Mouse (Mus musculus) ES-Bruce4 (cell line): ENCODE data around the gene Luc7l. TPM values are rescaled to one million over a fixed set of nuclear protein-coding genes. Genes with fewer than 3 reads are reported as not detected.

Source experiments
- H3K27ac ChIP-seq: 2 replicates; pipeline ENCODE4 v1.5.1; 2012; ENCODE audit warnings: low read length, inconsistent platforms; ENCODE audit not compliant: insufficient read depth
- H3K27me3 ChIP-seq: 2 replicates; pipeline ENCODE4 v1.6.1; 2012; ENCODE audit warnings: mild to moderate bottlenecking, low read length, inconsistent platforms; ENCODE audit not compliant: control insufficient read depth, poor library complexity, insufficient read depth, severe bottlenecking
- H3K36me3 ChIP-seq: 2 replicates; pipeline ENCODE4 v1.6.1; 2012; ENCODE audit warnings: inconsistent platforms, mild to moderate bottlenecking, low read length, moderate library complexity; ENCODE audit not compliant: control insufficient read depth, poor library complexity, insufficient read depth, severe bottlenecking
- H3K4me1 ChIP-seq: one replicate; pipeline ENCODE4 v1.8.1; 2011; ENCODE audit warnings: low read length; ENCODE audit not compliant: control insufficient read depth, insufficient read depth
- H3K4me3 ChIP-seq: 2 replicates; pipeline ENCODE4 v1.5.1; 2011; ENCODE audit warnings: low read depth, mild to moderate bottlenecking, low read length
- H3K9ac ChIP-seq: 2 replicates; pipeline ENCODE4 v1.6.1; 2012; ENCODE audit warnings: low read depth, mild to moderate bottlenecking, inconsistent platforms; ENCODE audit not compliant: poor library complexity, severe bottlenecking
- H3K9me3 ChIP-seq: replicated peaks from 2 replicates; pipeline ENCODE4 v1.6.1; 2012; ENCODE audit warnings: mild to moderate bottlenecking, low read length, inconsistent platforms; ENCODE audit not compliant: control insufficient read depth, poor library complexity, insufficient read depth, severe bottlenecking
- CTCF ChIP-seq: IDR thresholded peaks from one replicate; pipeline ENCODE4 v1.8.1; 2011; ENCODE audit warnings: low read depth, low read length
- EP300 ChIP-seq: IDR thresholded peaks from 2 replicates; pipeline ENCODE4 v1.6.1; 2011; ENCODE audit warnings: low read depth, low read length; ENCODE audit not compliant: insufficient read depth
- POLR2A ChIP-seq: IDR thresholded peaks from one replicate; pipeline ENCODE4 v1.8.1; 2011; ENCODE audit warnings: low read length; ENCODE audit not compliant: insufficient read depth
- polyA plus RNA-seq: library from polyadenylated mRNA; stranded (reverse); fragments of >200 nt; gene quantifications from 2 replicates; pipeline ENCODE4 v1.2.4, GENCODE M21; 2011; ENCODE audit warnings: low read depth; ENCODE audit not compliant: missing spikeins, insufficient read depth, insufficient read length

Gene Luc7l
- polyA plus RNA-seq, 1 experiment, result 105 TPM

GRCm38 (mm10) chr17:26244101-26244841 lies 8.4 kb upstream of the Luc7l start, which contains the start of gene Fam234a:
Gene Fam234a (minus strand): TSS chr17:26244242.
- Histone ChIP-seq H3K4me1 (no peaks in the 10 kb centered on the region), H3K36me3 (no peaks in the 10 kb centered on the region), H3K9me3 (no peaks in the 10 kb centered on the region), H3K9ac (peak within 1 kb of the TSS; percentile 69), H3K27me3 (no peaks in the 10 kb centered on the region), H3K27ac (peak within 1 kb of the TSS; percentile 17), H3K4me3 (peak within 1 kb of the TSS; percentile 92)
- TF ChIP-seq POLR2A, result peak; percentile 75
- TF ChIP-seq CTCF, result no peak
- TF ChIP-seq EP300, result peak; percentile 52; the same call in 1 of the 2 replicates

- no peaks in the 10 kb centered on the region for H3K9me3 ChIP-seq
- H3K4me1 ChIP-seq, result no peaks in the 10 kb centered on the region
- peak overlapping the region; percentile 96 for H3K9ac ChIP-seq
- H3K4me3 ChIP-seq, result peak overlapping the region; percentile 92
- no peaks in the 10 kb centered on the region for H3K27me3 ChIP-seq
- TF ChIP-seq CTCF, result no peak
- TF ChIP-seq EP300, result no peak
- no peak for TF ChIP-seq POLR2A
- peaks cover 23% of the 10 kb centered on the region for H3K36me3 ChIP-seq
- H3K27ac ChIP-seq, result peak overlapping the region; percentile 86
Observed at GRCm38 (mm10) chr17:26251886-26252538, 684 bp upstream of the Luc7l start.

GRCm38 (mm10) chr17:26253399-26253798 lies 703 bp downstream of the Luc7l start:
- no peaks in the 10 kb centered on the region for H3K4me1 ChIP-seq
- no peaks in the 10 kb centered on the region for H3K9me3 ChIP-seq
- no peaks in the 10 kb centered on the region for H3K27me3 ChIP-seq
- H3K36me3 ChIP-seq, result peaks cover 37% of the 10 kb centered on the region
- peak overlapping the region; percentile 92 for H3K4me3 ChIP-seq
- H3K27ac ChIP-seq, result peak overlapping the region; percentile 67; the same call in 1 of the 2 replicates
- H3K9ac ChIP-seq, result peak overlapping the region; percentile 96
- TF ChIP-seq CTCF, result no peak
- TF ChIP-seq EP300, result no peak
- no peak for TF ChIP-seq POLR2A

GRCm38 (mm10) chr17:26255313-26255712 lies 2.6 kb downstream of the Luc7l start:
- Histone ChIP-seq H3K4me1 (no peaks in the 10 kb centered on the region), H3K36me3 (peaks cover 55% of the 10 kb centered on the region), H3K27me3 (no peaks in the 10 kb centered on the region), H3K4me3 (no peak overlapping the region), H3K9me3 (no peaks in the 10 kb centered on the region), H3K9ac (no peak overlapping the region), H3K27ac (no peak overlapping the region)
- TF ChIP-seq POLR2A, result no peak
- TF ChIP-seq CTCF, result no peak
- no peak for TF ChIP-seq EP300

- H3K9me3 ChIP-seq, result no peaks in the 10 kb centered on the region
- H3K4me1 ChIP-seq, result no peaks in the 10 kb centered on the region
- no peak overlapping the region for H3K27ac ChIP-seq
- H3K4me3 ChIP-seq, result no peak overlapping the region
- TF ChIP-seq EP300 (no peak), POLR2A (no peak), CTCF (peak; percentile 14)
- H3K9ac ChIP-seq, result no peak overlapping the region
- H3K36me3 ChIP-seq, result peaks cover 89% of the 10 kb centered on the region
- H3K27me3 ChIP-seq, result no peaks in the 10 kb centered on the region
Observed at GRCm38 (mm10) chr17:26261826-26262225, 9.1 kb downstream of the Luc7l start.

- TF ChIP-seq POLR2A (no peak), CTCF (no peak), EP300 (no peak)
- no peaks in the 10 kb centered on the region for H3K4me1 ChIP-seq
- no peak overlapping the region for H3K4me3 ChIP-seq
- no peaks in the 10 kb centered on the region for H3K27me3 ChIP-seq
- no peaks in the 10 kb centered on the region for H3K9me3 ChIP-seq
- H3K9ac ChIP-seq, result no peak overlapping the region
- peaks cover 89% of the 10 kb centered on the region for H3K36me3 ChIP-seq
- H3K27ac ChIP-seq, result no peak overlapping the region
Observed at GRCm38 (mm10) chr17:26262384-26262783, 9.7 kb downstream of the Luc7l start.
